ENCODE assay signal across 10 mouse cellular contexts in the genomic region with DNA sequence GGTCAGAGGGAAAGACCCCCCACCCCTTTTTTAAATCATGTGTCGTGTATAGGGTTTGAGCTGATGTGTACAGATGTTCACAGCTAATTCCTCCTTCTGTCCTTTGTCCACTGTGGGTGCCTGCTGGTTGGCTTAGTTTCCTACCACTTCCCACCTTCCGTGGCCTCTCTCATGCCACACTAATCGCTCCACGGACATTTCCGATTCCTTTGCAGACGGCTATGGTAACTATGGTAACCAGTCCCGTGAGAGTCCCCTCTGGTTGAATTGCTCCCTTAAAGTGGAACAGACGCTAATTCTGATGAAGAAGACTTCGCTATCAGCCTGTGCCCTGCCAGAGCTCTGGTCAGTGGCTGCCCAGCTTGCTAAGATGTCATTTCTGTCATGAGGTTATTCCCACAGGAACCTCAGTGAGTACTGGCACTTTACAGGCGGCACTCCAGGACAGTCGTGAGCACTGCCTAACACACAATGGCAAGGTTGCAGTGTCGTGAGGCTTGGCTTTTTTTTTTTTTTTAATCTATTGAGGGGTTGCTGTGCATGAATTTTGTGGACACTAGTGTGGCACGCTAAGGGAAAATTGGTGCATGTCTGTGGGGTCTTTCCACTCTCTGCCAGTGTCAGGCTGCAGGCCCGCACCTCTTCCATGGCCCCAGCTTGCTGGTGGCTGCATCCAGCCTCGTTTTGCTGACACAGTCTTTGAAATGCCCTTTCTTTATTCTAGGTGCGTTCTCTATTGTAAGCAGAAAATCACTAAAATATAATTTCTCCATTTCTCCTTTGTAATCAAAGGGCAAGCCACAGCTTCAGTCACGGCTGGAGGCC.
A peak's percentile ranks its signal among the peaks of the same experiment; 100 is the strongest.
DNase-seq lines count a peak whose midpoint lies in the region; ATAC-seq lines count a peak whose summit lies in the region.
"Had no signal": no experiment of that assay in that cellular context is flagged by ENCODE, and none has a peak within 500 bp of the region (broad histone marks: within the 10 kb centered on the region; RNA-seq: fewer than 3 reads in every experiment).

No protein-coding gene starts in this region.

- H3K9ac ChIP-seq in forebrain, embryonic 11.5 days (ENCODE audit: low read length): no peak overlapping the region
- H3K9ac ChIP-seq in limb, embryonic 15.5 days: no peak overlapping the region

- H3K4me1 ChIP-seq in forebrain, embryonic 11.5 days (replicated peaks; ENCODE audit: control insufficient read depth, insufficient read depth, low read length): no peaks in the 10 kb centered on the region
- peaks cover 17% of the 10 kb centered on the region for H3K4me1 ChIP-seq in limb, embryonic 15.5 days

- no peaks in the 10 kb centered on the region for H3K27me3 ChIP-seq in forebrain, embryonic 11.5 days (ENCODE audit: control insufficient read depth, insufficient read depth, low read length)
- H3K27me3 ChIP-seq in limb, embryonic 15.5 days: no peaks in the 10 kb centered on the region

- no peak overlapping the region for H3K4me3 ChIP-seq in forebrain, embryonic 11.5 days (ENCODE audit: low read depth, low read length)
- no peak overlapping the region for H3K4me3 ChIP-seq in limb, embryonic 15.5 days

- H3K9me3 ChIP-seq in forebrain, embryonic 11.5 days (ENCODE audit: control insufficient read depth, low read length): no peaks in the 10 kb centered on the region
- H3K9me3 ChIP-seq in limb, embryonic 15.5 days: no peaks in the 10 kb centered on the region; the same call in 1 of the 2 replicates

- ATAC-seq in forebrain, embryonic 11.5 days (replicated peaks; ENCODE audit: low FRiP score): peak; percentile 58; the same call in 1 of the 2 replicates
- no peak for ATAC-seq in limb, embryonic 15.5 days (ENCODE audit: insufficient number of reproducible peaks, low FRiP score, low TSS enrichment, low read depth)
- no peak for ATAC-seq in frontal cortex, adult (ENCODE audit: low TSS enrichment)

- H3K36me3 ChIP-seq in forebrain, embryonic 11.5 days (ENCODE audit: control insufficient read depth, insufficient read depth, low read length): no peaks in the 10 kb centered on the region
- H3K36me3 ChIP-seq in limb, embryonic 15.5 days: no peaks in the 10 kb centered on the region

- H3K27ac ChIP-seq in forebrain, embryonic 11.5 days (ENCODE audit: low read depth, low read length): no peak overlapping the region
- peak overlapping the region; percentile 29; the same call in 1 of the 2 replicates for H3K27ac ChIP-seq in limb, embryonic 15.5 days

- 53% methylated on average over 17 of the region's 17 CpGs for WGBS in forebrain, embryonic 11.5 days
- WGBS in limb, embryonic 15.5 days: 34% methylated on average over 17 of the region's 17 CpGs

- peak; percentile 75 to 76 for DNase-seq in cerebellum, postnatal 10 days
- DNase-seq in cerebellum, adult 18-20 months: no peak
- DNase-seq in ES-CJ7 (ENCODE audit: low read depth, low spot score): peak; percentile 6
- no peak for DNase-seq in forebrain, embryonic 11.5 days (ENCODE audit: low spot score)
- no peak for DNase-seq in left cerebral cortex, adult 11 months (ENCODE audit: low spot score)
- DNase-seq in gastrocnemius, adult 18-20 months (ENCODE audit: low spot score): no peak
- DNase-seq: cerebellum, adult 9-11 months; layer of hippocampus, adult 9-11 months had no signal

- no peak overlapping the region for H3K4me2 ChIP-seq in forebrain, embryonic 11.5 days (ENCODE audit: low read depth, low read length, severe bottlenecking)
- 0 out of 2 replicates have a peak overlapping the region, but pooled peaks have one; percentile 10 for H3K4me2 ChIP-seq in limb, embryonic 15.5 days

Comparison
In these comparisons a context has a peak if more than half of its experiments do, and no peak if none do; other contexts are left out.
1. DNase-seq: peak in cerebellum, postnatal 10 days (2 of 2) and ES-CJ7 (single experiment); none in cerebellum, adult 18-20 months (0 of 2), forebrain, embryonic 11.5 days (single experiment), left cerebral cortex, adult 11 months (single experiment) and gastrocnemius, adult 18-20 months (single experiment).